Mouse (Mus musculus) spleen, adult 2 months (tissue): ENCODE measurements around the gene Slc6a9.

Source experiments
- CTCF ChIP-seq: fragments of 200-500 bp; IDR thresholded peaks from 2 replicates; pipeline ENCODE4 v1.5.1; 2011; ENCODE audit warnings: mild to moderate bottlenecking, inconsistent platforms; ENCODE audit not compliant: insufficient read depth, insufficient read length, insufficient replicate concordance; ENCODE audit errors: extremely low read depth
- POLR2A ChIP-seq: fragments of 200-500 bp; IDR thresholded peaks from 2 replicates; pipeline ENCODE4 v1.6.1; 2011; ENCODE audit warnings: low read depth, low read length, inconsistent platforms

GRCm38 (mm10) chr4:117799904-117800303, 34.4 kb upstream of the Slc6a9 start:
- TF ChIP-seq CTCF (no peak), POLR2A (no peak)
